Mouse (Mus musculus): ENCODE data around the gene 1700021F05Rik. TPM values are rescaled to one million over a fixed set of nuclear protein-coding genes. Genes with fewer than 3 reads are reported as not detected.

Gene 1700021F05Rik
- total and polyA plus RNA-seq, 2 experiments from 2014 or later = 43.0 to 133 TPM

GRCm38 (mm10) chr10:43477865-43478681, 62.7 kb downstream of the 1700021F05Rik start:
- peak overlapping the region; percentile 92 for H3K27ac ChIP-seq (ENCODE audit: low read depth)
- H3K4me3 ChIP-seq (ENCODE audit: low read depth, low read length) = peak overlapping the region; percentile 86
- peak overlapping the region; percentile 89 for H3K9ac ChIP-seq (replicated peaks; ENCODE audit: low read depth, low read length)
- 1% methylated on average over 42 of the region's 42 CpGs for WGBS
- H3K9me3 ChIP-seq (replicated peaks; ENCODE audit: control insufficient read depth, low read length) = no peaks in the 10 kb centered on the region
- peak; percentile 47 for ATAC-seq (ENCODE audit: insufficient read depth, low read depth)
- peaks cover 14% of the 10 kb centered on the region for H3K4me1 ChIP-seq (ENCODE audit: control insufficient read depth, insufficient read depth)
- H3K4me2 ChIP-seq (ENCODE audit: low read depth, low read length) = peak overlapping the region; percentile 97
- H3K27me3 ChIP-seq (ENCODE audit: control insufficient read depth, insufficient read depth, low read length) = no peaks in the 10 kb centered on the region
- peak; percentile 77 for DNase-seq (ENCODE audit: low spot score)
- no peaks in the 10 kb centered on the region for H3K36me3 ChIP-seq (replicated peaks; ENCODE audit: control insufficient read depth, insufficient read depth, low read length)
- no peak for TF ChIP-seq CTCF (IDR thresholded peaks at IDR 0.05; ENCODE audit: low read depth)

DNA sequence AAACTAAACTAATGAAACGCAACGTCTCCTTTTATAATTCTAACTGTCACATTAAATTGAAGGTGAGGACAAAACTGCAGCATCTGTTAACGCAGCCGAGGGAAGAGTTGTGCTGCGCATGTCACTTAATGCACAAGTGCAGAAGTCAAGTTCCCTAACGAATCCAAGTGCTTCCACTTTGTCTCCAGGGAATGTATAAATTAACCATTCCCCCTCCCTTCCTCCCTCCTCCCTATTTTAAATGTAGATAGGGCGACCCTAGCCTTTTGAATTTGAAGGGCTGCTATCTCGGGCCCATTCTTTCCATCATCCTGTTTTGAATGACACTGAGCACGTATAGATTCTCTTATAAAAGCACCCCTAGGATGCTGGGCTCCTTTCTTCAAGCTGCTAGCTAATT, 63.3 kb downstream of the 1700021F05Rik start:
- peak overlapping the region; percentile 97 for H3K4me2 ChIP-seq (ENCODE audit: low read depth, low read length)
- peak overlapping the region; percentile 92; the same call in 1 of the 2 replicates for H3K27ac ChIP-seq (ENCODE audit: low read depth)
- DNase-seq (ENCODE audit: low spot score) = no peak
- H3K27me3 ChIP-seq (ENCODE audit: control insufficient read depth, insufficient read depth, low read length) = no peaks in the 10 kb centered on the region
- peak overlapping the region; percentile 89; the same call in 1 of the 2 replicates for H3K9ac ChIP-seq (replicated peaks; ENCODE audit: low read depth, low read length)
- 22% methylated on average over 9 of the region's 9 CpGs for WGBS
- peaks cover 8% of the 10 kb centered on the region for H3K4me1 ChIP-seq (ENCODE audit: control insufficient read depth, insufficient read depth)
- no peak for TF ChIP-seq CTCF (IDR thresholded peaks at IDR 0.05; ENCODE audit: low read depth)
- no peak for TF ChIP-seq EP300 (IDR thresholded peaks at IDR 0.05; ENCODE audit: low read depth)
- no peaks in the 10 kb centered on the region for H3K9me3 ChIP-seq (replicated peaks; ENCODE audit: control insufficient read depth, low read length)
- H3K36me3 ChIP-seq (replicated peaks; ENCODE audit: control insufficient read depth, insufficient read depth, low read length) = no peaks in the 10 kb centered on the region
- no peak for ATAC-seq (ENCODE audit: insufficient read depth, low read depth)
- H3K4me3 ChIP-seq (ENCODE audit: low read depth, low read length) = peak overlapping the region; percentile 86

DNA sequence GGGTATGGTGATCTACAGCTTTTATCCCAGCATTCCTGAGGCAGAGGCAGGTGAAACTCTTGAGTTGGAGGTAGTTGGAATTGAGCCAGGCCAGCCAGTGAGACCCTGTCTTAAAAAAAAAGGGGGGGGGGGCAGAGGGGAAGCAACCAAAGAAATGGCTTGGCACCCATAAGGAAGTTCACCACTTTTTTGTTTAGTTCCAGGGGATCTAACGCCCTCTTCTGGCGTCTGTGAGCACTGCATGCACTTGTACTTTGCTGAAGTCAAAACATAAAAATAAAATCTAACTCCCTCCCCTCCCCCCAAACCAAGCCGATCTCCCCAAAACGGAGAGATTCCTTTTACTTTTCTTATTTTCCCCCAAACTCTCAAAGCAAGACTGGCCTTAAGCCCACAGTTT, 65.4 kb downstream of the 1700021F05Rik start:
- TF ChIP-seq EP300 (IDR thresholded peaks at IDR 0.05; ENCODE audit: low read depth) (no peak), CTCF (IDR thresholded peaks at IDR 0.05; ENCODE audit: low read depth) (peak; percentile 45; the same call in 1 of the 2 replicates)
- no peak overlapping the region for H3K27ac ChIP-seq (ENCODE audit: low read depth)
- ATAC-seq (ENCODE audit: insufficient read depth, low read depth) (no peak), DNase-seq (ENCODE audit: low spot score) (no peak)
- H3K9me3 ChIP-seq (replicated peaks; ENCODE audit: control insufficient read depth, low read length) = no peaks in the 10 kb centered on the region
- H3K27me3 ChIP-seq (ENCODE audit: control insufficient read depth, insufficient read depth, low read length) = no peaks in the 10 kb centered on the region
- H3K36me3 ChIP-seq (replicated peaks; ENCODE audit: control insufficient read depth, insufficient read depth, low read length) = no peaks in the 10 kb centered on the region
- H3K4me2 ChIP-seq (ENCODE audit: low read depth, low read length) = no peak overlapping the region
- WGBS = 41% methylated on average over 4 of the region's 4 CpGs
- peaks cover 3% of the 10 kb centered on the region for H3K4me1 ChIP-seq (ENCODE audit: control insufficient read depth, insufficient read depth)
- no peak overlapping the region for H3K9ac ChIP-seq (replicated peaks; ENCODE audit: low read depth, low read length)
- no peak overlapping the region for H3K4me3 ChIP-seq (ENCODE audit: low read depth, low read length)

Other genes starting within 250 kb of the 1700021F05Rik start
- 9.6 and 12.6 TPM in 2 replicates for gene Bend3, start 62.2 kb downstream of the 1700021F05Rik start, total RNA-seq (2014; rRNA removed; ENCODE audit: low replicate concordance)
- 1.1 and 1.2 TPM in 2 replicates for gene Bend3, start 62.2 kb downstream of the 1700021F05Rik start, polyA plus RNA-seq (2015; fragmentation: Nextera tagmentation; extraction: Ambion mirVana)
- 5.1 and 6.6 TPM in 2 replicates for gene Gm9803, start 16.9 kb downstream of the 1700021F05Rik start, total RNA-seq (2014; rRNA removed; ENCODE audit: low replicate concordance)
- 23.4 and 26.9 TPM in 2 replicates for gene Gm9803, start 16.9 kb downstream of the 1700021F05Rik start, polyA plus RNA-seq (2015; fragmentation: Nextera tagmentation; extraction: Ambion mirVana)
- 44.3 and 62.2 TPM in 2 replicates for gene Cd24a, start 37.3 kb upstream of the 1700021F05Rik start, total RNA-seq (2014; rRNA removed; ENCODE audit: low replicate concordance)
- gene Cd24a, start 37.3 kb upstream of the 1700021F05Rik start, polyA plus RNA-seq (2015; fragmentation: Nextera tagmentation; extraction: Ambion mirVana) = 32.9 and 33.7 TPM in 2 replicates